Mouse (Mus musculus) Patski (cell line): Measurements from ENCODE around the gene Tmem169. TPM values are rescaled to one million over a fixed set of nuclear protein-coding genes. Genes with fewer than 3 reads are reported as not detected.

Experiments
- ATAC-seq: fragments of 100-300 bp; one replicate; pipeline ENCODE4 v1.8.0; 2021
- CTCF ChIA-PET: fragments of 350-600 bp; sonication (Branson Sonifier 250); formaldehyde crosslinking; loops from one replicate; lab custom pipeline; 2022; ENCODE audit warnings: inconsistent platforms; lab: Charles Lee
- POLR2A ChIA-PET: fragments of 350-600 bp; sonication (Branson Sonifier 250); formaldehyde crosslinking; loops from one replicate; lab custom pipeline; 2022; ENCODE audit warnings: antibody characterized with exemption, inconsistent platforms; lab: Charles Lee
- DNase-seq: peaks from one replicate; pipeline ENCODE4 v3.0.0-alpha.2; 2011; ENCODE audit warnings: low read depth, low spot score
- H3K27me3 ChIP-seq: fragments of 371-371 bp; one replicate; pipeline ENCODE4 v1.5.1; 2021
- CTCF ChIP-seq: fragments of 100-300 bp; IDR thresholded peaks from one replicate; pipeline ENCODE4 v1.5.1; 2021
- in situ Hi-C: fragments of 300-500 bp; cut with MboI; formaldehyde crosslinking; loops from 3 replicates; pipeline ENCODE4 v1.11.1; 2018; ENCODE audit warnings: low pct_unique_long_range_greater_than_20kb, mixed read lengths
- polyA plus RNA-seq: library from polyadenylated mRNA; unstranded; gene quantifications from one replicate; pipeline ENCODE4 v1.2.3, GENCODE M21; 2021

Tmem169 gene
- polyA plus RNA-seq, 1 experiment from 2014 or later, result 1.4 TPM

GRCm38 (mm10) chr1:72284539-72284938 lies 370 bp downstream of the Tmem169 start:
- no peak for DNase-seq
- POLR2A ChIA-PET, result interaction anchor here (1.2 kb wide), 1 partner anchor 28 kb away, joined by 3 read pairs; no protein-coding TSS in a partner anchor
- CTCF ChIA-PET, result interaction anchor here (0.8 kb wide), 1 partner anchor 22 kb away, joined by 3 read pairs; no protein-coding TSS in a partner anchor
- in situ Hi-C loops, result no loop called here
- no peak for TF ChIP-seq CTCF
- ATAC-seq, result peak; percentile 4
- no peaks in the 10 kb centered on the region for H3K27me3 ChIP-seq

DNA sequence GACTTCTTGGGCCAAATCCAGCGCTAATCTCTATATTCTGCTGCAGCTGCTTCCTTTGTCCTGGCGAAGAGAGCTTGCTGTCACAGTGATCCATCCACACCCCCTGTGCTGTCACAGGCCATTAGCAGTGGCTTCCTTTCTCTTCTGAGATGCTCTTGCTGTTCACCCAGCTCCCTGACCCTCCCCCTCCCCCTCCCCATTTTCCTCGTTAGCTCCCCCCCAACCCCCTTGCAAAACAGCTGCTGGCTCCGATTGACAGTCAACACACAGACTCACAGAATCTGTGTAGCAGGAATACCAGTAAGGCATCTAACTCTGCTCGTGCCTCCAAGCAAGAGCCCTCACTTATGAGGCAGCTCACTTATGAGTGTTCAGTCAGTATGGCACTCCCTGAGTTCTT lies 2.7 kb downstream of the Tmem169 start:
- ATAC-seq, result no peak
- no peak for DNase-seq
- POLR2A ChIA-PET, result no interaction called here
- TF ChIP-seq CTCF, result no peak
- in situ Hi-C loops, result no loop called here
- no peaks in the 10 kb centered on the region for H3K27me3 ChIP-seq
- CTCF ChIA-PET, result interaction anchor here (1.5 kb wide), 1 partner anchor 30 kb away, joined by 3 read pairs; no protein-coding TSS in a partner anchor

DNA sequence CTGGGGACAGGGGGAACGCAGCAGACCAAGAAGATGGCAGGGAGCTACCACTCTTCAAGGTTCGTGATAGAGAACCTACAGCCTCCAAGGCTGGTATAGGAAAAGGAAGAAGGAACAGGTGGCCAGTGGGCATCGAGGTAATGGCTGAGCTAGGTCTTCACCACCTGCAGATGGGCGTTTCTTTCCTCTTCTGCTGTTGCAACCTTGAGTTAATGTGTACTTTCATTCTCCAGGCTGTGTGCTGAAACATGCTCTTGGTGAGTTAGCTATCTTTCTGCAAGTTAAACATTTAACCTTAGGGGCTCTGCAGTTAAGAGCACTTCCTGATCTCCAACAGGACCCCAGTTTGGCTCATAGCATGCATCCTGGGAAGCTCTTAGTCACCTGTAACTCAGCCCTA lies 3.7 kb downstream of the Tmem169 start:
- ChIA-PET POLR2A (interaction anchor here (0.5 to 0.6 kb wide), 3 partner anchors 18 to 528 kb away, joined by 3 to 6 read pairs (median 3); no protein-coding TSS in a partner anchor), CTCF (no interaction called here)
- H3K27me3 ChIP-seq, result no peaks in the 10 kb centered on the region
- no peak for TF ChIP-seq CTCF
- in situ Hi-C loops, result no loop called here
- DNase-seq, result no peak
- no peak for ATAC-seq

DNA sequence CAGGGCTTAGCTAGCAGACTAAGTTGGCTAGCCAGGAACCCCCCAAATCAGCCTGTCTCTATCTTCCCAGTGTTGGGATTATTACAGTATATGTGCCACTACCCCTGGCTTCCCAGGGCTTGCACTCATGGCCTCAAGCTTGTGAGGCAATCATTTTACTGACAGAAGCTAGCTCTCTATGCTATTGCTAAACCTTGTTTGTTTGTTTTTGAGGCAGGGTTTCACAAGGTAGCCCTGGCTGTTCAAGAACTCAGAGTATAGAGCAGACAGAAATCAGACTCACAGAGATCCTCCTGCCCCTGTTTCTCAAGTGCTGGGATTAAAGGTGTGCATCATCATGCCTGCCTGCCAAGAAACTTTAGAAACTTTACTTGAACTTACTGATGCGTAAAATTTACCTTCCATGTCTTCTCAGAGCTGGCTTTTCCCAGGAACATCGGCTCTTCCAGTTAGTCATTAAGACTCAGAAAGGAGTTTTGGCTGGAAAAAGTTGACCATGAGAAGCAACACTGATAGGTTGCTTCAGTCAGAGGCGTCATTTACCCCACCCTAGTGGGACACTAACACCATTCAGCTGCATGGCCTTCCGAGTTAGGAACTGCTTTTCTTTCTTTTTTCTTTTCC lies 4.5 kb downstream of the Tmem169 start:
- ATAC-seq (no peak), DNase-seq (peak; percentile 43)
- POLR2A ChIA-PET, result interaction anchor here (0.6 kb wide), 1 partner anchor 527 kb away, joined by 6 read pairs; no protein-coding TSS in a partner anchor
- CTCF ChIA-PET, result no interaction called here
- TF ChIP-seq CTCF, result no peak
- H3K27me3 ChIP-seq, result no peaks in the 10 kb centered on the region
- in situ Hi-C loops, result no loop called here

DNA sequence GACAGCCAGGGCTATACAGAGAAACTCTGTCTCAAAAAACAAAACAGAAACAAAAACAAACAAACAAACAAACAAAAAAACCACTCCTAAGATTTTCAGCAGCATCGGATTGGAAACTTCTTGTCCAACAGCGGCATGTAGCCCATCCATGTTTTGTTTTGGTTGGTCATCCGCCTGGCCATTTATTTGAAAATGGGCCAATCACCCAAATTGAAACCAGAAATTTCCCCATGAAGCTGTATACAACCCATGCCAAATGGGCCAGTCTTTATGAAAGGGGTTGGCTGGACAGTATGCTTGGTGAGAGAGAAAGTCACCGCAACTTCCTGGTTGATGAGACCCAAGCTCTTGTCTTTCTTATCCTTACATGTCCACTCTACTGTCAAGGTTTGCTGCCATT lies 6.7 kb downstream of the Tmem169 start:
- in situ Hi-C loops, result no loop called here
- ChIA-PET CTCF (interaction anchor here (1.2 kb wide), 1 partner anchor 10 kb away, joined by 3 read pairs; no protein-coding TSS in a partner anchor), POLR2A (no interaction called here)
- H3K27me3 ChIP-seq, result no peaks in the 10 kb centered on the region
- DNase-seq, result no peak
- ATAC-seq, result no peak
- no peak for TF ChIP-seq CTCF

- DNase-seq (no peak), ATAC-seq (no peak)
- in situ Hi-C loops, result no loop called here
- CTCF ChIA-PET, result interaction anchor here (1.2 kb wide), 1 partner anchor 11 kb away, joined by 3 read pairs; no protein-coding TSS in a partner anchor
- no peak for TF ChIP-seq CTCF
- no peaks in the 10 kb centered on the region for H3K27me3 ChIP-seq
- POLR2A ChIA-PET, result no interaction called here
Observed at GRCm38 (mm10) chr1:72291421-72291820, 7.3 kb downstream of the Tmem169 start.

DNA sequence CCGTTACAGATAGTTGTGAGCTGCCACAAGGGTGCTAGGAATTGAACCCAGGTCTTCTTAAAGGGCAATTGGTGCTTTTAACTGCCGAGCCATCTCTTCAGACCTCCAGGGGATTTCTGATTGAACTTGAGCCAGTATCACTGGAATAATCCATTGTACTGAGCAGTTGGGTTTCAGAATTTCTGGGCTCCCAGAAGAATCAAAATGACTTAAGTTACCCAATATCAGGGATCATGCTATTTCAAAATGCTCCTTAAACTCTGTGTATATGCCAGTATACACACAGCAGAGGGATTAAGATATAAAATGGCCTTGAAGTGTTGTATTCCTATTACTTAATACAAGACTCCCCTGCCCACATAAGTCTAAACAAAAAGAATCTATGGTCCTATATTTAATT lies 7.8 kb downstream of the Tmem169 start:
- DNase-seq (no peak), ATAC-seq (no peak)
- no peak for TF ChIP-seq CTCF
- in situ Hi-C loops, result no loop called here
- ChIA-PET CTCF (no interaction called here), POLR2A (no interaction called here)
- H3K27me3 ChIP-seq, result no peaks in the 10 kb centered on the region

- H3K27me3 ChIP-seq, result no peaks in the 10 kb centered on the region
- no peak for TF ChIP-seq CTCF
- ChIA-PET POLR2A (interaction anchor here (0.6 kb wide), 1 partner anchor 69 kb away, joined by 3 read pairs; no protein-coding TSS in a partner anchor), CTCF (no interaction called here)
- DNase-seq, result no peak
- in situ Hi-C loops, result no loop called here
- no peak for ATAC-seq
Observed at GRCm38 (mm10) chr1:72293869-72294663, 9.9 kb downstream of the Tmem169 start.

DNA sequence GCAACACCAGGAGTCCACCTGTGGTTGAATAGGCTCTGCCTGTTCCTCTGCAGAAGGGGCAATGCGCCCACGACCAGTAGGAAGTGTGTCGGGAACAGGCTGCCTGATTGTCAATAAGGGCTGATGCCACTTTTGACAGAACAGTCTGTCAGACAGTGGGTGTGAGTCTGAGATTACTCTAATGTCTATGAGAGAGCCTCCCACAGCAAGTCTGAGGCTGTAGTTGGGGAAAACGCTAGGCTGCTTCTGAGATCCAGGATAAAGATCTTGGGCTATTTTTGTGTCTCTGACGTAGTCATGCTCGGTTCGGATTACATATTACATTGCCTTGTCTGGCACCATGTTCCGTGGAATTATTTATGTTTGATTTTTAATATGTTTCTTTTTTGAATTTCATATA lies 11.6 kb downstream of the Tmem169 start:
- DNase-seq (no peak), ATAC-seq (no peak)
- TF ChIP-seq CTCF, result no peak
- CTCF ChIA-PET, result no interaction called here
- in situ Hi-C loops, result no loop called here
- H3K27me3 ChIP-seq, result no peaks in the 10 kb centered on the region
- POLR2A ChIA-PET, result no interaction called here

GRCm38 (mm10) chr1:72301845-72302244 lies 17.7 kb downstream of the Tmem169 start:
- ChIA-PET CTCF (no interaction called here), POLR2A (no interaction called here)
- TF ChIP-seq CTCF, result no peak
- ATAC-seq (no peak), DNase-seq (no peak)
- in situ Hi-C loops, result loop anchor here (10.0 to 25.0 kb wide), 3 partner anchors 410 to 1510 kb away; partner anchors contain the start of genes Ankar and Rpl37a
- no peaks in the 10 kb centered on the region for H3K27me3 ChIP-seq
